Mouse (Mus musculus) CH12.LX (cell line): ENCODE measurements around the gene Gm10160. TPM values are rescaled to one million over a fixed set of nuclear protein-coding genes. Genes with fewer than 3 reads are reported as not detected.
A peak's percentile ranks its signal among the peaks of the same experiment; 100 is the strongest.

Source experiments
- DNase-seq: peaks from one replicate; pipeline ENCODE4 v3.0.0-alpha.2; 2013; ENCODE audit errors: extremely low read depth
- H3K27ac ChIP-seq: 2 replicates; pipeline ENCODE4 v1.5.1; 2012; ENCODE audit warnings: low read depth, mild to moderate bottlenecking, control low read depth, moderate library complexity; ENCODE audit not compliant: insufficient read depth
- H3K27me3 ChIP-seq: replicated peaks from 2 replicates; pipeline ENCODE3; 2012; ENCODE audit warnings: inconsistent platforms
- H3K36me3 ChIP-seq, 2 experiments: replicated peaks in 1 of 2; 2 replicates each; pipeline versions ENCODE3 to v1.6.1; 2012; ENCODE audit warnings: inconsistent platforms in 1 of 2, low read length in 1 of 2, mild to moderate bottlenecking in 1 of 2, mixed read lengths in 1 of 2, moderate library complexity in 1 of 2; ENCODE audit not compliant: control insufficient read depth in 1 of 2, insufficient read depth in 1 of 2
- H3K4me1 ChIP-seq, 2 experiments: 2 replicates each; pipeline ENCODE4 v1.6.1; 2012; ENCODE audit warnings: inconsistent platforms in 1 of 2, moderate library complexity in 1 of 2; ENCODE audit not compliant: insufficient read depth in 2 of 2, control insufficient read depth in 1 of 2
- H3K4me2 ChIP-seq: 2 replicates; pipeline ENCODE4 v1.6.1; 2012; ENCODE audit warnings: low read depth, mild to moderate bottlenecking, control low read depth; ENCODE audit not compliant: poor library complexity, insufficient read depth, severe bottlenecking
- H3K4me3 ChIP-seq, 3 experiments: fragments of 150-350 bp in 1 of 3; sonication (generic) in 1 of 3; replicated peaks in 1 of 3; 2 replicates each; pipeline versions ENCODE3 to v1.5.1; 2011 to 2012; ENCODE audit warnings: low read depth in 2 of 3, low read length in 2 of 3, mild to moderate bottlenecking in 2 of 3, moderate library complexity in 2 of 3, control low read depth in 1 of 3, improper control_type of control experiment in 1 of 3, inconsistent platforms in 1 of 3, mixed read lengths in 1 of 3; ENCODE audit not compliant: poor library complexity in 1 of 3
- H3K79me2 ChIP-seq: replicated peaks from 2 replicates; pipeline ENCODE4 v1.6.1; 2012; ENCODE audit warnings: mild to moderate bottlenecking, moderate library complexity; ENCODE audit not compliant: control insufficient read depth, poor library complexity, insufficient read depth, severe bottlenecking; ENCODE audit errors: extremely low read depth
- H3K9ac ChIP-seq: 2 replicates; pipeline ENCODE4 v1.6.1; 2012; ENCODE audit warnings: low read depth, mild to moderate bottlenecking, control low read depth, moderate library complexity; ENCODE audit not compliant: insufficient read depth
- H3K9me3 ChIP-seq: replicated peaks from 2 replicates; pipeline ENCODE3; 2012; ENCODE audit warnings: low read length, inconsistent platforms, mixed read lengths
- BHLHE40 ChIP-seq: IDR thresholded peaks from 2 replicates; pipeline ENCODE4 v1.6.1; 2011; ENCODE audit warnings: mild to moderate bottlenecking, low read depth, low read length, improper control_type of control experiment
- CHD1 ChIP-seq: IDR thresholded peaks from 2 replicates; pipeline ENCODE4 v1.6.1; 2012; ENCODE audit warnings: low read depth, low read length, improper control_type of control experiment, inconsistent platforms
- CHD2 ChIP-seq: IDR thresholded peaks from 2 replicates; pipeline ENCODE4 v1.6.1; 2011; ENCODE audit warnings: low read length, improper control_type of control experiment
- E2F4 ChIP-seq: IDR thresholded peaks from 2 replicates; pipeline ENCODE4 v1.6.1; 2011; ENCODE audit warnings: low read depth, low read length, improper control_type of control experiment; ENCODE audit not compliant: insufficient replicate concordance
- ELF1 ChIP-seq: IDR thresholded peaks from 2 replicates; pipeline ENCODE4 v1.6.1; 2014; ENCODE audit warnings: low read depth, mild to moderate bottlenecking, inconsistent platforms, low read length, improper control_type of control experiment
- GABPA ChIP-seq: IDR thresholded peaks from 2 replicates; pipeline ENCODE4 v1.6.1; 2012; ENCODE audit warnings: low read depth, low read length, improper control_type of control experiment, inconsistent platforms; ENCODE audit not compliant: insufficient replicate concordance
- JUN ChIP-seq: IDR thresholded peaks from 2 replicates; pipeline ENCODE4 v1.6.1; 2011; ENCODE audit warnings: low read depth, mild to moderate bottlenecking, low read length, improper control_type of control experiment, moderate library complexity; ENCODE audit not compliant: insufficient read depth
- JUND ChIP-seq: conservative IDR thresholded peaks from 2 replicates; pipeline ENCODE4 v1.6.1; 2011; ENCODE audit warnings: low read depth, low read length, improper control_type of control experiment
- MAFK ChIP-seq: IDR thresholded peaks from 2 replicates; pipeline ENCODE4 v1.6.1; 2011; ENCODE audit warnings: low read length, improper control_type of control experiment; ENCODE audit not compliant: insufficient replicate concordance
- MAZ ChIP-seq: IDR thresholded peaks from 2 replicates; pipeline ENCODE4 v1.6.1; 2012; ENCODE audit warnings: low read depth, mild to moderate bottlenecking, inconsistent platforms, low read length, improper control_type of control experiment, moderate library complexity
- MEF2A ChIP-seq: IDR thresholded peaks from 2 replicates; pipeline ENCODE4 v1.6.1; 2014; ENCODE audit warnings: low read depth, mild to moderate bottlenecking, inconsistent platforms, low read length, improper control_type of control experiment, borderline replicate concordance
- MYC ChIP-seq: IDR thresholded peaks from 2 replicates; pipeline ENCODE4 v1.6.1; 2011; ENCODE audit warnings: low read depth, mild to moderate bottlenecking, improper control_type of control experiment, low read length
- NELFE ChIP-seq: IDR thresholded peaks from 2 replicates; pipeline ENCODE4 v1.6.1; 2011; ENCODE audit warnings: low read depth, low read length, improper control_type of control experiment
- NRF1 ChIP-seq: IDR thresholded peaks from 2 replicates; pipeline ENCODE4 v1.6.1; 2014; ENCODE audit warnings: low read depth, mild to moderate bottlenecking, inconsistent platforms, low read length, improper control_type of control experiment, moderate library complexity
- POLR2AphosphoS2 ChIP-seq: IDR thresholded peaks from 2 replicates; pipeline ENCODE4 v1.6.1; 2011; ENCODE audit warnings: low read depth, low read length, improper control_type of control experiment
- SIN3A ChIP-seq: IDR thresholded peaks from 2 replicates; pipeline ENCODE4 v1.6.1; 2012; ENCODE audit warnings: low read length, improper control_type of control experiment, inconsistent platforms
- TBP ChIP-seq: conservative IDR thresholded peaks from 2 replicates; pipeline ENCODE4 v1.6.1; 2011; ENCODE audit warnings: low read depth, low read length, improper control_type of control experiment
- TCF12 ChIP-seq: IDR thresholded peaks from 2 replicates; pipeline ENCODE4 v1.6.1; 2014; ENCODE audit warnings: low read depth, mild to moderate bottlenecking, inconsistent platforms, low read length, improper control_type of control experiment
- USF1 ChIP-seq: IDR thresholded peaks from 2 replicates; pipeline ENCODE4 v1.6.1; 2014; ENCODE audit warnings: low read depth, mild to moderate bottlenecking, inconsistent platforms, low read length, improper control_type of control experiment
- ZC3H11A ChIP-seq: IDR thresholded peaks from 2 replicates; pipeline ENCODE4 v1.6.1; 2012; ENCODE audit warnings: low read depth, mild to moderate bottlenecking, inconsistent platforms, low read length, improper control_type of control experiment
- ZNF384 ChIP-seq: IDR thresholded peaks from 2 replicates; pipeline ENCODE4 v1.6.1; 2012; ENCODE audit warnings: low read depth, low read length, improper control_type of control experiment, inconsistent platforms
- dilution Hi-C: fragments of 300-500 bp; cut with MboI; formaldehyde crosslinking; loops from 2 replicates; pipeline ENCODE4 v1.14.3; 2020; ENCODE audit warnings: low sequenced_read_pairs; ENCODE audit not compliant: extremely low pct_unique_long_range_greater_than_20kb, extremely low pct_ligation_motif_present
- in situ Hi-C: fragments of 300-500 bp; cut with MboI; formaldehyde crosslinking; loops from 3 replicates; pipeline ENCODE4 v1.14.3; 2019; ENCODE audit warnings: low sequenced_read_pairs, low pct_ligation_motif_present, low pct_unique_long_range_greater_than_20kb, mixed read lengths
- polyA plus RNA-seq: library from polyadenylated mRNA; unstranded; fragments of >175 nt; gene quantifications from 2 replicates; pipeline ENCODE4 v1.2.1, GENCODE M21; 2012; ENCODE audit warnings: low read depth; ENCODE audit not compliant: insufficient read length
- total RNA-seq, 2 experiments: library from RNA; depleted of rRNA; stranded (reverse); fragments of 300-350 nt in 1 of 2; fragments of >200 nt in 1 of 2; gene quantifications; 2 replicates each; pipeline ENCODE4 v1.2.3; 2012 to 2014

The Gm10160 gene
- total and polyA plus RNA-seq, 3 experiments: not detected

- DNase-seq: peak; percentile 72
- in situ Hi-C loops (no loop called here), dilution Hi-C loops (no loop called here)
- Histone ChIP-seq H3K79me2 (peaks cover 46% of the 10 kb centered on the region), H3K4me3 (peak overlapping the region; percentile 76 to 89 (median 86)), H3K9ac (peak overlapping the region; percentile 71), H3K27me3 (no peaks in the 10 kb centered on the region), H3K4me2 (peak overlapping the region; percentile 77), H3K27ac (peak overlapping the region; percentile 64), H3K4me1 (peaks cover 8 to 38% of the 10 kb centered on the region in 2 experiments), H3K9me3 (no peaks in the 10 kb centered on the region), H3K36me3 (peaks cover 0 to 17% of the 10 kb centered on the region in 2 experiments)
- TF ChIP-seq ZC3H11A: no peak
- TF ChIP-seq JUN: no peak
- no peak for TF ChIP-seq MEF2A
- TF ChIP-seq ELF1: peak; percentile 64
- peak; percentile 73; the same call in 1 of the 2 replicates for TF ChIP-seq CHD1
- no peak for TF ChIP-seq E2F4
- no peak for TF ChIP-seq TCF12
- TF ChIP-seq MYC: 0 out of 2 replicates have a peak, but pooled peaks have one; percentile 17
- no peak for TF ChIP-seq USF1
- TF ChIP-seq NRF1: no peak
- TF ChIP-seq NELFE: no peak
- TF ChIP-seq SIN3A: peak; percentile 55
- TF ChIP-seq BHLHE40: no peak
- TF ChIP-seq JUND: 0 out of 2 replicates have a peak, but pooled peaks have one; percentile 17
- TF ChIP-seq ZNF384: peak; percentile 57; the same call in 1 of the 2 replicates
- no peak for TF ChIP-seq GABPA
- no peak; the same call in 1 of the 2 replicates for TF ChIP-seq TBP
- TF ChIP-seq MAZ: no peak
- no peak for TF ChIP-seq CHD2
- TF ChIP-seq POLR2AphosphoS2: no peak
- TF ChIP-seq MAFK: no peak
These were observed 27.6 kb downstream of the Gm10160 start for GRCm38 (mm10) chr7:81827806-81828667.
